Mouse (Mus musculus) hindbrain, embryonic 13.5 days (tissue): ENCODE data around the gene Ifna7. TPM values are rescaled to one million over a fixed set of nuclear protein-coding genes. Genes with fewer than 3 reads are reported as not detected.

Experiments
- ATAC-seq: fragments of 200-750 bp; cut with Nextera tagmentation; 2 replicates; pipeline ENCODE4 v1.8.0; 2017; ENCODE audit warnings: moderate TSS enrichment; ENCODE audit not compliant: low FRiP score
- H3K27ac ChIP-seq: fragments of 300-500 bp; sonication (generic); 2 replicates; pipeline ENCODE4 v1.5.1; 2015; ENCODE audit warnings: inconsistent platforms, mild to moderate bottlenecking, moderate library complexity
- H3K27me3 ChIP-seq: fragments of 300-500 bp; sonication (generic); 2 replicates; pipeline ENCODE4 v1.6.1; 2015; ENCODE audit warnings: mild to moderate bottlenecking, inconsistent platforms
- H3K36me3 ChIP-seq: fragments of 300-500 bp; sonication (generic); 2 replicates; pipeline ENCODE4 v1.6.1; 2015; ENCODE audit warnings: mild to moderate bottlenecking, inconsistent platforms
- H3K4me1 ChIP-seq: fragments of 300-500 bp; sonication (generic); replicated peaks from 2 replicates; pipeline ENCODE4 v1.6.1; 2015; ENCODE audit warnings: inconsistent platforms
- H3K4me2 ChIP-seq: fragments of 300-500 bp; sonication (generic); 2 replicates; pipeline ENCODE4 v1.6.1; 2015; ENCODE audit warnings: inconsistent platforms, mild to moderate bottlenecking, moderate library complexity
- H3K4me3 ChIP-seq: fragments of 300-500 bp; sonication (generic); 2 replicates; pipeline ENCODE4 v1.5.1; 2015; ENCODE audit warnings: mild to moderate bottlenecking, inconsistent platforms
- H3K9ac ChIP-seq: fragments of 300-500 bp; sonication (generic); 2 replicates; pipeline ENCODE4 v1.6.1; 2015; ENCODE audit warnings: mild to moderate bottlenecking, inconsistent platforms
- H3K9me3 ChIP-seq: fragments of 300-500 bp; sonication (generic); 2 replicates; pipeline ENCODE4 v1.6.1; 2016; ENCODE audit warnings: inconsistent platforms
- whole genome bisulfite sequencing: fragments of 180-500 bp; shearing (Covaris S2); methylation state at CpG from one replicate; pipeline ENCODE4 v1.1.7; 2015; 5-methylcytosine and 5-hydroxymethylcytosine counted together
- polyA plus RNA-seq: library from polyadenylated mRNA; unstranded; fragments of >200 nt; fragmentation: Nextera tagmentation; extraction: Ambion mirVana; gene quantifications from 2 replicates; pipeline ENCODE4 v1.2.1, GENCODE M21; 2015

Ifna7 gene
- polyA plus RNA-seq, 1 experiment from 2014 or later: not detected

- H3K27me3 ChIP-seq: no peaks in the 10 kb centered on the region
- no peaks in the 10 kb centered on the region for H3K36me3 ChIP-seq
- ATAC-seq: no peak
- H3K27ac ChIP-seq: no peak overlapping the region
- H3K4me2 ChIP-seq: no peak overlapping the region
- H3K4me1 ChIP-seq: peaks cover 5% of the 10 kb centered on the region; the same call in 1 of the 2 replicates
- H3K9ac ChIP-seq: no peak overlapping the region
- 36% methylated on average over 4 of the region's 4 CpGs for WGBS
- H3K4me3 ChIP-seq: no peak overlapping the region
- no peaks in the 10 kb centered on the region for H3K9me3 ChIP-seq
These were observed 35.2 kb downstream of the Ifna7 start for GRCm38 (mm10) chr4:88851026-88851763.

- Histone ChIP-seq H3K4me3 (no peak overlapping the region), H3K27me3 (peaks cover 11% of the 10 kb centered on the region; the same call in 1 of the 2 replicates), H3K4me2 (no peak overlapping the region), H3K4me1 (0 out of 2 replicates have a peak, but pooled peaks cover 4% of the 10 kb centered on the region), H3K9me3 (no peaks in the 10 kb centered on the region), H3K36me3 (no peaks in the 10 kb centered on the region), H3K9ac (no peak overlapping the region), H3K27ac (no peak overlapping the region)
- no peak for ATAC-seq
These were observed 43.2 kb downstream of the Ifna7 start for GRCm38 (mm10) chr4:88859214-88859613.

GRCm38 (mm10) chr4:88863309-88863708 is 47.3 kb downstream of the Ifna7 start:
- 7% methylated on average over 7 of the region's 7 CpGs for WGBS
- H3K27me3 ChIP-seq: peaks cover 19% of the 10 kb centered on the region
- H3K9me3 ChIP-seq: no peaks in the 10 kb centered on the region
- H3K4me1 ChIP-seq: peaks cover 14% of the 10 kb centered on the region
- H3K9ac ChIP-seq: no peak overlapping the region
- ATAC-seq: no peak
- H3K27ac ChIP-seq: no peak overlapping the region
- H3K36me3 ChIP-seq: no peaks in the 10 kb centered on the region
- H3K4me2 ChIP-seq: no peak overlapping the region
- H3K4me3 ChIP-seq: no peak overlapping the region

DNA sequence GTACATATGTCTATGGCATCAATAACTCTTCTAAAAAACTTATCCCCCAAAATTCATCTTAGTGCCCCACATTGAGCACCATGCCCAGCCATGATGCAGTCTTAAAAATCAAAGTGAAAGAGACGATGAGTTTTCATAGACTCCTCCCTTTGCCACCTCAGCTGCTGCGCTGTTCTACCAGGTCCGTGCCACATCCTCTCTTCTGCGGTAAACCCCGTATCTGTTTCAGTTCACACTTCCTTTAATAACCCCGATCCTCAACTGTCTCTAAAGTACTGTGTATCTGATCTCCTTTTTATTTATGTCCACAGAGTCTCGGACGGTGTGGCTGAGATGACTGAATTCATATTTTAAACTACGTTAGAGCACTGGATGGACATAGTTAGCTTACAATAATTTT is 48.6 kb downstream of the Ifna7 start:
- H3K4me2 ChIP-seq: no peak overlapping the region
- no peaks in the 10 kb centered on the region for H3K36me3 ChIP-seq
- no peak overlapping the region for H3K27ac ChIP-seq
- 76% methylated on average over 9 of the region's 9 CpGs for WGBS
- H3K4me1 ChIP-seq: peaks cover 17% of the 10 kb centered on the region
- H3K27me3 ChIP-seq: peaks cover 23% of the 10 kb centered on the region
- H3K4me3 ChIP-seq: no peak overlapping the region
- ATAC-seq: no peak
- no peaks in the 10 kb centered on the region for H3K9me3 ChIP-seq
- no peak overlapping the region for H3K9ac ChIP-seq

DNA sequence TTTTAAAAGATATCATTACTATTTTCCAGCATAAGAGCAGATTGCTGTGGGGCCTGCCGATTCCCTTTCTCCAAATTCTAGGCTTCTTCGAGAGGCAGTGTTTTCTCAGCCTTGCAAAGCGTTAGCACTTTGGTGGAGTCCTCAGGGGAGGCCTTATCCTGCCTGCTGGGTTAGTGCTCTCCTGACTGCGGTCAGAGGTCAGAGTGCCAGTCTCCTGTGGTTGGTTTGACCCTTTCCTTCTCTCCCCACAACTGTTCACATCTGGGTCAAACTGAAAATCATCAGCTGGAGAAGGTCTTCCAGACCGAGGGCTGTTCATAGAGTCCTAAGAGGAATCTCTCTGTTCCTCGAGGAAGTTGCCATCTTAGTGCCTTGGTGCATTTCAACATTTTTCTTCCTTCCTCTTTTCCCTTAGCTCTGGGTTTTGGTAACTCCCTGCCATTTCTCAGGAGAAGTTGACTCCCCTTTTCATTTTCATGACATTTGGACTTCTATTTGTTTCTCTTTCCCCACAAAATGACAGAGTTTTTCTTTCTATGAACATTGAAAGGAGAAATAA is 49.1 kb downstream of the Ifna7 start:
- H3K9me3 ChIP-seq: no peaks in the 10 kb centered on the region
- H3K27me3 ChIP-seq: peaks cover 23% of the 10 kb centered on the region
- H3K4me1 ChIP-seq: peaks cover 17% of the 10 kb centered on the region
- no peak overlapping the region for H3K27ac ChIP-seq
- no peak overlapping the region for H3K9ac ChIP-seq
- H3K36me3 ChIP-seq: no peaks in the 10 kb centered on the region
- H3K4me3 ChIP-seq: no peak overlapping the region
- no peak for ATAC-seq
- H3K4me2 ChIP-seq: no peak overlapping the region
- 54% methylated on average over 6 of the region's 6 CpGs for WGBS

Other genes with a start within 250 kb of the Ifna7 start
- gene Ifna14, start 244.4 kb upstream of the Ifna7 start, polyA plus RNA-seq: not detected in 2 replicates
- not detected in 2 replicates for gene Ifna9, start 223.8 kb upstream of the Ifna7 start, polyA plus RNA-seq
- gene Ifna12, start 212.9 kb upstream of the Ifna7 start, polyA plus RNA-seq: not detected in 2 replicates
- not detected in 2 replicates for gene C87499, start 181.8 kb upstream of the Ifna7 start, polyA plus RNA-seq
- gene Ifna13, start 171.8 kb upstream of the Ifna7 start, polyA plus RNA-seq: not detected in 2 replicates
- not detected in 2 replicates for gene Ifna16, start 139.3 kb upstream of the Ifna7 start, polyA plus RNA-seq
- not detected in 2 replicates for gene Ifna2, start 132.3 kb upstream of the Ifna7 start, polyA plus RNA-seq
- not detected in 2 replicates for gene Ifnab, start 124.9 kb upstream of the Ifna7 start, polyA plus RNA-seq
- gene Gm26566, start 94.4 kb upstream of the Ifna7 start, polyA plus RNA-seq: 1.6 and 2.6 TPM in 2 replicates
- 129 and 130 TPM in 2 replicates for gene Klhl9, start 93.8 kb upstream of the Ifna7 start, polyA plus RNA-seq
- gene Gm13271, start 61.4 kb upstream of the Ifna7 start, polyA plus RNA-seq: not detected in 2 replicates
- gene Gm13283, start 56.1 kb upstream of the Ifna7 start, polyA plus RNA-seq: 0.22 TPM in 1 of 2 replicates, not detected in the other
- 0.22 TPM in 1 of 2 replicates, not detected in the other for gene Gm13290, start 42.4 kb upstream of the Ifna7 start, polyA plus RNA-seq
- gene Gm13289, start 39.3 kb upstream of the Ifna7 start, polyA plus RNA-seq: not detected in 2 replicates
- gene Gm13272, start 36.4 kb upstream of the Ifna7 start, polyA plus RNA-seq: not detected in 2 replicates
- gene Ifnz, start 34.1 kb upstream of the Ifna7 start, polyA plus RNA-seq: not detected in 2 replicates
- not detected in 2 replicates for gene Gm13276, start 30.5 kb upstream of the Ifna7 start, polyA plus RNA-seq
- not detected in 2 replicates for gene Gm13277, start 27.6 kb upstream of the Ifna7 start, polyA plus RNA-seq
- gene Gm13278, start 24.7 kb upstream of the Ifna7 start, polyA plus RNA-seq: not detected in 2 replicates
- gene Gm13275, start 21.7 kb upstream of the Ifna7 start, polyA plus RNA-seq: not detected in 2 replicates
- gene Gm13279, start 18.8 kb upstream of the Ifna7 start, polyA plus RNA-seq: not detected in 2 replicates
- gene Gm13285, start 16.6 kb upstream of the Ifna7 start, polyA plus RNA-seq: not detected in 2 replicates
- gene Gm13287, start 13.0 kb upstream of the Ifna7 start, polyA plus RNA-seq: not detected in 2 replicates
- not detected in 2 replicates for gene Gm13288, start 10.7 kb upstream of the Ifna7 start, polyA plus RNA-seq
- gene Ifna11, start 3.7 kb downstream of the Ifna7 start, polyA plus RNA-seq: not detected in 2 replicates
- not detected in 2 replicates for gene Ifna6, start 11.2 kb downstream of the Ifna7 start, polyA plus RNA-seq
- not detected in 2 replicates for gene Ifna5, start 19.3 kb downstream of the Ifna7 start, polyA plus RNA-seq
- gene Ifna4, start 25.6 kb downstream of the Ifna7 start, polyA plus RNA-seq: not detected in 2 replicates
- gene Ifna1, start 33.9 kb downstream of the Ifna7 start, polyA plus RNA-seq: not detected in 2 replicates
- not detected in 2 replicates for gene Ifne, start 64.0 kb downstream of the Ifna7 start, polyA plus RNA-seq